Mouse (Mus musculus): Measurements from ENCODE around the gene Ntpcr.

Ntpcr gene

GRCm38 (mm10) chr8:125729746-125730145 lies at the start of gene Ntpcr:
Ntpcr (plus strand) TSS chr8:125729963.
- no peak for DNase-seq (ENCODE audit: low spot score in 2 of 2)

DNA sequence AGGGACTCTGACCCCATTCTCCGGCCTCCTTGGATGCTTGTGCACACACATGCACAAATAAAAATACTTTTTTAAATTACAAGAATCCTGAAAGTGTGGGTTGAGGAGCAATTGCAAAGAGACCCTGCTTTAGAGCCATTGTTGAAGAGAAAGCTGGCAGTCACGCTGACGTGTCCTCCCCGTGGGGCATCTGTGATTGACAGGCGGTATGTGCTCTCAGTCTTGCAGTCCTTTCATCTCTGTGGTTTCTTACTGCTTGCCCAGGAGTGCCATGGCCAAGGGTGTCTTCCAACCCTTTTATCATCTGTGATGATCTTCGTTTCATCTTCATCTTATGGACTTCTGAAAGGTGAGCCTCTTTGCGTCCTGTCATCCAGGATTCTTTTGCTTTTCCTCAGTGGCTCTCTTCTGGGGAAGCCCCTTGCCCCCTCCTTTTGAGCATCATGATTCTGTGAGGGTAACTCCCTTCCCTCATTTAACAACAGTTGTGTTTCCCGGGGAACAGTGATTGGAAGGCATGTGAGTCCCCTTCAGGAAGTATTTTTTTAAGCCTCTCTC lies 48.8 kb upstream of the Ntpcr start:
- no peak for DNase-seq (ENCODE audit: low spot score in 2 of 2)

GRCm38 (mm10) chr8:125685216-125685760 lies 44.5 kb upstream of the Ntpcr start:
- no peak for DNase-seq (ENCODE audit: low spot score in 2 of 2)

DNA sequence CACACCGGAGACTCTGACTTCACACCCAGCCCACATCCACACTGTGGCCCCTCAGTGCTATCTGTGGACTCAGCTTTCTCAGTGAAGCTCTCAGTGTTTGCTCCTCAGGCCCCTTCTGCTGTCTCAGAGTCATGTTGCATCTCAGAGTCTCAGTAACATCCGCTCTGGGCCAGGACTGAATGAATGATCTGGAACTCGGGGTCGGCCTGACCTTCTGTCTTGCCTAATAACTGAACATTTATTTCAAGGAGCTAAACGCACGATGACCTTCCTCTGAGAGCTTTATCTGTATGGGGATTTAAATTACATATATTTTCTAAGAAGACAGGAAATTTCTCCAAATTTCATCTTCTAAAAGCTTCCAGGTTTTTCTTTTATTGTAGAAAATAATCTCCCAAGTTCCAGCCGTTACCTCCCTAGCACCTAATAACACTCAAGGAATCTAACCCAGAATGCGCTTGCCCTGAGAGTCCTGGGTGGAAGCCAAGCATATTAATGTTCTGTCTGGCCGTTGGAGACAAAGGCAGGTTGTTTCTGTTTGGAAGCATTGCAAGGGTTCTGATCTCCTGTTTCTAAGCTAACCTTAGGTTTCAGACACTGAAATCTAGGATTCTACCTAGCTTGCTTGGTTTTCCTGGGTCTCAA lies 43.4 kb upstream of the Ntpcr start:
- DNase-seq (ENCODE audit: low spot score in 2 of 2): no peak

DNA sequence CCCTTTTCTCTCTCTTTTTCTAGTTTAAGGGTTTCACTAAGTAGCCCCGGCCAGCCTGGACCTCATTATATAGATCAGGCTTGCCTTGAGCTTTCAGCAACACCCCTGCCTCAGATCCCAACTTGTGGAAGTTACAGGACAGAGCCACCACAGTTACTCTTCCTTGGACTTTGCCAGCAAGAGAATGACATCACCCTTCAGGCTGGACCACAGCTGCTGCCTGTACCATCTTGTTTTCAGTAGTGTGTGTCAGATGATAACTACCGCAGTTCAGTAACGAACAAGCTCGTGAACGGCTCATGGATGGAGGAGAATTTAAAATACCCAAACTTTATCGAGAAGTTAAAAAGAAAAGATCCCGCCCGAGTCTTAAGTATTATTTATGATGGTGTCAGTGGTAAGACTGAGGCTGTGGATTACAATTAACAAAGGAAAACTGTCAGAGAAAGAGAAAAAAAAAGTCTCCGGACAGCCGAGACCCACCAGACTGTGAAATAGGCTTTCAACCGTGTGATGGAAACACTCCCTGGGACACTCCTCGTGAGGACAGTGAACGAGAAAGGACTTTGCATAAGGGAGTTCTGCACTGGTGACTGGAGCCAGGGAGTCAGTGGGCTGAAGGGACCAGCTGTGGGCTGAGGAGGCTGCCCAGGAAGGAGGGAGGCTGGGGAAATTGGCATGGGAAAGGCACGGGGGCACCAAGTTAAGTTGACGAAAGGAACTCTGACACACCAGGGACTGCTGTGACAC lies 39.4 kb upstream of the Ntpcr start:
- no peak for DNase-seq (ENCODE audit: low spot score in 2 of 2)

GRCm38 (mm10) chr8:125690961-125691360 lies 38.8 kb upstream of the Ntpcr start:
- no peak for DNase-seq (ENCODE audit: low spot score in 2 of 2)

DNA sequence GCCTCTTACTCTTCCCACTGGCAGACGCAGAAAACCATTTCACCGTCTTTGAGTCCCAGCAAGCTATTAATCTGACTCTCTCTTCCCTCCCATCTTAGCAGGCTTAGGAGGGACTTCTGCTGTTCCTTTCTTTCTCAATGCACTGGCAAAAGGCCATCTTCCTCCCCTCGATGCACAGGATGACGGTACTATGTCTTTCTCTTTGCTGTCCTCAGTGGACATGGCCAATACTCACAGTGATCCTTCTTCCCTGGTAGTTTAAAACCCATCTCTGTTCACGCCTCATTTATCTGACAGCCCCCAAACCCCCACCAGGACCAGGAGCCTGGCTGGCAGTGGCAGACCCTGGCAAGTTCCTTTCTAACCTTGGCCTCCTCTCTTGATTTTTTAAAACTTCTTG lies 37.3 kb upstream of the Ntpcr start:
- DNase-seq (ENCODE audit: low spot score in 2 of 2): no peak

GRCm38 (mm10) chr8:125693197-125693596 lies 36.6 kb upstream of the Ntpcr start:
- no peak for DNase-seq (ENCODE audit: low spot score in 2 of 2)

- DNase-seq (ENCODE audit: low spot score in 2 of 2): no peak
These were observed 33.8 kb upstream of the Ntpcr start for GRCm38 (mm10) chr8:125695951-125696350.

DNA sequence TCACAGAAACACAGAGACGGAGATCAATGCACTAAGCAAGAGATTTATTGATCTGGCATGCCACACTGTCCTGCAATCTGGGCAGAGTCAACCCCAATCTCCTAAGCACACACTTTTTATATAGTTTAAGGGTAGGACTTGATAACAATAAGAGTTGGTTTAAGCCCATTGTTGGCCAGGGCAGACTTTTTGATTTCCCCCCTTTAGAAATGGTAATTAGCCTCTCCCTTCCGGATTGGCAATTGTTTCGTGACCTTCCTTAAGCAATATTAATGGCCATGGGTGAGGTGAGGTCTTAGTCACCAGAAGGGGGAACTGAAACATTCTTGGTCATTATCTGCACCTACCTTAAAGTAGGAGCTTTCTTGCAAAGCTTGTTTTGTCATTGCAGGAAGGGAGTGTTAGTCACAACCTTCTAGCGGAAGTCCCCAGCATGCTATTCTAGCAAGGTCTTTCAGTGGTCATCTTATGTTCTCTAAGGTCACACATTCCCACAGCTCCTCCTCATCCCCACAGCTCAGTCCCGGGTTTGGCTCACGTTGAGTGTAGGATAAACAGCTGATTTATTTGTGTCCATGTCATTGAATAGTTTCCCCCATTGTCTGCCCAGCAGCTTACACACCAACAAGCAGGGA lies 30.3 kb upstream of the Ntpcr start:
- no peak for DNase-seq (ENCODE audit: low spot score in 2 of 2)

GRCm38 (mm10) chr8:125700407-125700806 lies 29.4 kb upstream of the Ntpcr start:
- DNase-seq (ENCODE audit: low spot score in 2 of 2): no peak

- DNase-seq (ENCODE audit: low spot score in 2 of 2): no peak
These were observed 26.8 kb upstream of the Ntpcr start for GRCm38 (mm10) chr8:125702868-125703473.

GRCm38 (mm10) chr8:125704434-125704833 lies 25.3 kb upstream of the Ntpcr start:
- no peak for DNase-seq (ENCODE audit: low spot score in 2 of 2)

GRCm38 (mm10) chr8:125705816-125706215 lies 23.9 kb upstream of the Ntpcr start:
- DNase-seq (ENCODE audit: low spot score in 2 of 2): no peak

GRCm38 (mm10) chr8:125709171-125709570 lies 20.6 kb upstream of the Ntpcr start:
- DNase-seq (ENCODE audit: low spot score in 2 of 2): no peak

DNA sequence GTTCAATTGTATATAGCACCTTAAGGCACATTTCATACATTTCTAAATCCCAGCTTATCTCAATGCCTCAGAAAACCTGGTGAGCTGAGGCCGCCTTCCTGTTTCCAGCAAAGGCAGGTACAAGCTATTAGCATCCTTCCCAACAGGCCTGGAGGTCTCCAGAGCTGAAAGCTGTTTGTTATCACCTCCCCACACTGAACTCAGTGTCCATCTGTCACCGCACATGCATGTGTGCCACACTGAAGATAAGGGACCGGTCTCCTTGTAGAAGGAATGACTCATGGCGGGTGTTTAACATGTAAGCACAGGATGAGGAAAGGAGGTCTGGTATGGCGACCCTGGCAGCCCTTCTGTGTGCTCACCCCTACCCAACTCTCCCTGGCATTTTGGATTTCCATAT lies 18.2 kb upstream of the Ntpcr start:
- DNase-seq (ENCODE audit: low spot score in 2 of 2): no peak

- no peak for DNase-seq (ENCODE audit: low spot score in 2 of 2)
These were observed 13.6 kb upstream of the Ntpcr start for GRCm38 (mm10) chr8:125716211-125716610.

- no peak for DNase-seq (ENCODE audit: low spot score in 2 of 2)
These were observed 13.2 kb upstream of the Ntpcr start for GRCm38 (mm10) chr8:125716613-125717012.

- DNase-seq (ENCODE audit: low spot score in 2 of 2): no peak
These were observed 10.8 kb upstream of the Ntpcr start for GRCm38 (mm10) chr8:125718914-125719313.

- DNase-seq (ENCODE audit: low spot score in 2 of 2): no peak
These were observed 7.1 kb upstream of the Ntpcr start for GRCm38 (mm10) chr8:125722675-125723074.

DNA sequence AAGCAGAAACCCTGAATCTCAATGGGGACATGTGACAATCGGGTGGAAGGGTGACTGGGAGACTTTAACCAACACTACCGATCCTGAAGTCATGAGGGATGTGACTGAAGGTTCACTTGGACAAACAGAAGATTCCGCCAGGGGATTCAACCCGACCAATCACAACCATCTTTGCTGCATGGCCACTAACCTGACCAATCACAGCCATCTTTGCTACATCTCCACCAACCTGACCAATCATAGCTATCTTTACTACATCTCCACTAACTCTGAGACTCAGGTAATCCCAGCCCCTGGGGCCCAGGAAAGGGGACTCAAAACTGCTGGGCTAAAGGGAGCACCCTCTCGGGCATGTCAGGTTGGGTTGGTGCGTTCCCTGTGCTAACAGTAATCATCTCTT lies 6.3 kb upstream of the Ntpcr start:
- DNase-seq (ENCODE audit: low spot score in 2 of 2): no peak

All from right cerebral cortex, postnatal 36 days (tissue).